Mouse (Mus musculus) MEL (cell line): ENCODE measurements around the gene Lbr. TPM values are rescaled to one million over a fixed set of nuclear protein-coding genes. Genes with fewer than 3 reads are reported as not detected.

Source experiments
- DNase-seq: peaks from one replicate; pipeline ENCODE4 v3.0.0; 2011; ENCODE audit warnings: low read depth, low spot score
- H3K27ac ChIP-seq: 2 replicates; pipeline ENCODE4 v1.5.1; 2012; ENCODE audit warnings: low read depth, mild to moderate bottlenecking, control low read depth, low read length, moderate library complexity; ENCODE audit not compliant: control insufficient read depth
- H3K27me3 ChIP-seq, 2 experiments: fragments of 150-350 bp in 1 of 2; sonication (generic) in 1 of 2; 2 replicates each; pipeline ENCODE4 v1.6.1; 2012; ENCODE audit warnings: low read length in 2 of 2, mild to moderate bottlenecking in 2 of 2, improper control_type of control experiment in 1 of 2, moderate library complexity in 1 of 2; ENCODE audit not compliant: insufficient read depth in 2 of 2, control insufficient read depth in 1 of 2
- H3K36me3 ChIP-seq, 2 experiments: 2 replicates each; pipeline ENCODE4 v1.6.1; 2012 to 2014; ENCODE audit warnings: low read length in 2 of 2, improper control_type of control experiment in 1 of 2, inconsistent platforms in 1 of 2, mild to moderate bottlenecking in 1 of 2; ENCODE audit not compliant: insufficient read depth in 2 of 2, control insufficient read depth in 1 of 2
- H3K4me1 ChIP-seq, 2 experiments: fragments of 150-350 bp in 1 of 2; sonication (generic) in 1 of 2; 2 replicates each; pipeline ENCODE4 v1.6.1; 2012; ENCODE audit warnings: low read length in 2 of 2, improper control_type of control experiment in 1 of 2, mild to moderate bottlenecking in 1 of 2; ENCODE audit not compliant: insufficient read depth in 2 of 2, control insufficient read depth in 1 of 2
- H3K4me3 ChIP-seq, 2 experiments: fragments of 150-350 bp in 1 of 2; sonication (generic) in 1 of 2; 2 replicates each; pipeline ENCODE4 v1.5.1; 2012; ENCODE audit warnings: low read depth in 2 of 2, low read length in 2 of 2, mild to moderate bottlenecking in 2 of 2, moderate library complexity in 2 of 2, control low read depth in 1 of 2, improper control_type of control experiment in 1 of 2; ENCODE audit not compliant: control insufficient read depth in 1 of 2, insufficient read depth in 1 of 2
- H3K79me2 ChIP-seq: 2 replicates; pipeline ENCODE4 v1.6.1; 2012; ENCODE audit warnings: mild to moderate bottlenecking, low read length, moderate library complexity; ENCODE audit not compliant: control insufficient read depth, poor library complexity, insufficient read depth
- H3K9ac ChIP-seq: 2 replicates; pipeline ENCODE4 v1.6.1; 2012; ENCODE audit warnings: low read depth, mild to moderate bottlenecking, control low read depth, low read length, moderate library complexity; ENCODE audit not compliant: control insufficient read depth, poor library complexity, severe bottlenecking
- H3K9me3 ChIP-seq: fragments of 150-350 bp; sonication (generic); replicated peaks from 2 replicates; pipeline ENCODE4 v1.6.1; 2012; ENCODE audit warnings: mild to moderate bottlenecking, low read length, improper control_type of control experiment, moderate library complexity; ENCODE audit not compliant: insufficient read depth
- BHLHE40 ChIP-seq: IDR thresholded peaks from 2 replicates; pipeline ENCODE4 v1.6.1; 2012; ENCODE audit warnings: low read depth, mild to moderate bottlenecking, inconsistent platforms, low read length, improper control_type of control experiment, borderline replicate concordance
- CTCF ChIP-seq, 3 experiments: IDR thresholded peaks in 2 of 3; conservative IDR thresholded peaks in 1 of 3; 2 replicates each; pipeline ENCODE4 v1.5.1; 2011 to 2012; ENCODE audit warnings: low read length in 3 of 3, low read depth in 2 of 3, mild to moderate bottlenecking in 2 of 3, improper control_type of control experiment in 1 of 3, inconsistent platforms in 1 of 3, mixed read lengths in 1 of 3, moderate library complexity in 1 of 3; ENCODE audit not compliant: control insufficient read depth in 1 of 3, insufficient read depth in 1 of 3, poor library complexity in 1 of 3, severe bottlenecking in 1 of 3
- E2F4 ChIP-seq: IDR thresholded peaks from 2 replicates; pipeline ENCODE4 v1.6.1; 2011; ENCODE audit warnings: low read depth, low read length, improper control_type of control experiment, borderline replicate concordance
- ETS1 ChIP-seq: IDR thresholded peaks from 2 replicates; pipeline ENCODE4 v1.6.1; 2012; ENCODE audit warnings: low read depth, mild to moderate bottlenecking, inconsistent platforms, low read length, improper control_type of control experiment, moderate library complexity
- GATA1 ChIP-seq: IDR thresholded peaks from 2 replicates; pipeline ENCODE4 v1.6.1; 2011; ENCODE audit warnings: low read depth, low read length, improper control_type of control experiment
- HCFC1 ChIP-seq: IDR thresholded peaks from 2 replicates; pipeline ENCODE4 v1.6.1; 2012; ENCODE audit warnings: low read depth, mild to moderate bottlenecking, inconsistent platforms, low read length, improper control_type of control experiment, moderate library complexity
- JUND ChIP-seq: IDR thresholded peaks from 2 replicates; pipeline ENCODE4 v1.6.1; 2011; ENCODE audit warnings: low read depth, mild to moderate bottlenecking, improper control_type of control experiment, low read length
- KAT2A ChIP-seq: conservative IDR thresholded peaks from 2 replicates; pipeline ENCODE4 v1.6.1; 2012; ENCODE audit warnings: low read depth, low read length, improper control_type of control experiment, inconsistent platforms
- MAX ChIP-seq: IDR thresholded peaks from 2 replicates; pipeline ENCODE4 v1.6.1; 2011; ENCODE audit warnings: low read length, improper control_type of control experiment
- MAZ ChIP-seq: IDR thresholded peaks from 2 replicates; pipeline ENCODE4 v1.6.1; 2012; ENCODE audit warnings: low read depth, mild to moderate bottlenecking, inconsistent platforms, low read length, improper control_type of control experiment
- MEF2A ChIP-seq: IDR thresholded peaks from 2 replicates; pipeline ENCODE4 v1.6.1; 2014; ENCODE audit warnings: low read depth, mild to moderate bottlenecking, inconsistent platforms, low read length, improper control_type of control experiment; ENCODE audit not compliant: poor library complexity, insufficient replicate concordance, severe bottlenecking; ENCODE audit errors: extremely low read depth
- MYC ChIP-seq: IDR thresholded peaks from 2 replicates; pipeline ENCODE4 v1.6.1; 2011; ENCODE audit warnings: low read depth, mild to moderate bottlenecking, low read length, improper control_type of control experiment, moderate library complexity
- NRF1 ChIP-seq: IDR thresholded peaks from 2 replicates; pipeline ENCODE4 v1.6.1; 2014; ENCODE audit warnings: low read depth, mild to moderate bottlenecking, inconsistent platforms, low read length, improper control_type of control experiment, moderate library complexity; ENCODE audit not compliant: poor library complexity, insufficient read depth, severe bottlenecking
- POLR2A ChIP-seq, 2 experiments: IDR thresholded peaks; 2 replicates each; pipeline ENCODE4 v1.6.1; 2011 to 2012; ENCODE audit warnings: low read length in 2 of 2, mild to moderate bottlenecking in 2 of 2, control low read depth in 1 of 2, improper control_type of control experiment in 1 of 2, low read depth in 1 of 2, moderate library complexity in 1 of 2; ENCODE audit not compliant: control insufficient read depth in 1 of 2, insufficient read depth in 1 of 2, poor library complexity in 1 of 2
- POLR2AphosphoS5 ChIP-seq: IDR thresholded peaks from 2 replicates; pipeline ENCODE4 v1.6.1; 2012; ENCODE audit warnings: low read depth, borderline replicate concordance, mild to moderate bottlenecking, inconsistent platforms, low read length, moderate library complexity, mixed read lengths
- RAD21 ChIP-seq: IDR thresholded peaks from 2 replicates; pipeline ENCODE4 v1.6.1; 2011; ENCODE audit warnings: mild to moderate bottlenecking, low read depth, low read length, improper control_type of control experiment
- RCOR1 ChIP-seq: IDR thresholded peaks from 2 replicates; pipeline ENCODE4 v1.6.1; 2012; ENCODE audit warnings: low read depth, mild to moderate bottlenecking, inconsistent platforms, low read length, improper control_type of control experiment
- UBTF ChIP-seq: IDR thresholded peaks from 2 replicates; pipeline ENCODE4 v1.6.1; 2012; ENCODE audit warnings: low read depth, mild to moderate bottlenecking, inconsistent platforms, low read length, improper control_type of control experiment, moderate library complexity, borderline replicate concordance; ENCODE audit not compliant: insufficient read depth
- USF2 ChIP-seq, 2 experiments: IDR thresholded peaks; 2 replicates each; pipeline ENCODE4 v1.6.1; 2011 to 2012; ENCODE audit warnings: improper control_type of control experiment in 2 of 2, low read length in 2 of 2, borderline replicate concordance in 1 of 2, inconsistent platforms in 1 of 2, low read depth in 1 of 2, mild to moderate bottlenecking in 1 of 2; ENCODE audit not compliant: insufficient read depth in 1 of 2
- ZC3H11A ChIP-seq: IDR thresholded peaks from 2 replicates; pipeline ENCODE4 v1.6.1; 2012; ENCODE audit warnings: low read depth, mild to moderate bottlenecking, inconsistent platforms, low read length, improper control_type of control experiment
- polyA plus RNA-seq, 2 experiments: library from polyadenylated mRNA; stranded (reverse) in 1 of 2; unstranded in 1 of 2; fragments of >175 nt in 1 of 2; fragments of >200 nt in 1 of 2; gene quantifications; 2 replicates each; pipeline versions ENCODE4 v1.2.1 to v1.2.4; 2012; ENCODE audit warnings: low replicate concordance in 2 of 2, low read depth in 1 of 2; ENCODE audit not compliant: insufficient read length in 2 of 2, insufficient read depth in 1 of 2, missing spikeins in 1 of 2
- total RNA-seq: library from RNA; depleted of rRNA; stranded (reverse); fragments of 300-350 nt; gene quantifications from 2 replicates; pipeline ENCODE4 v1.2.3, GENCODE M21; 2012

The Lbr gene
- total and polyA plus RNA-seq, 3 experiments, result 106 to 120 TPM; not detected in 1

- TF ChIP-seq CTCF (IDR thresholded peaks at IDR 0.05 in 2 of 3, conservative IDR thresholded peaks at IDR 0.05 in 1 of 3; ENCODE audit: control insufficient read depth in 1 of 3, insufficient read depth in 1 of 3, low read depth in 2 of 3, low read length in 3 of 3, poor library complexity in 1 of 3, severe bottlenecking in 1 of 3), result no peak
Observed at GRCm38 (mm10) chr1:181850441-181850840, 7.6 kb upstream of the Lbr start (continued).

GRCm38 (mm10) chr1:181848210-181848609, 5.4 kb upstream of the Lbr start:
- Histone ChIP-seq H3K27ac (no peak overlapping the region), H3K9me3 (no peaks in the 10 kb centered on the region), H3K27me3 (no peaks in the 10 kb centered on the region; a peak in 1 of 4 replicates), H3K9ac (no peak overlapping the region)
- TF ChIP-seq GATA1 (no peak), NRF1 (no peak), POLR2A (IDR thresholded peaks at IDR 0.05; ENCODE audit: control insufficient read depth in 1 of 2, insufficient read depth in 1 of 2, low read depth in 1 of 2, low read length in 2 of 2, poor library complexity in 1 of 2) (no peak), ETS1 (no peak), MYC (no peak), KAT2A (no peak), E2F4 (no peak)
- TF ChIP-seq, all 39 proteins: peak for 0
- no peak for DNase-seq
- H3K79me2 ChIP-seq, result no peaks in the 10 kb centered on the region
- peaks cover 0 to 2% of the 10 kb centered on the region in 2 experiments; a peak in 2 of 4 replicates for H3K36me3 ChIP-seq
- H3K4me1 ChIP-seq, result peaks cover under 1 to 2% of the 10 kb centered on the region in 2 experiments; a peak in 2 of 4 replicates
- H3K4me3 ChIP-seq, result no peak overlapping the region

DNA sequence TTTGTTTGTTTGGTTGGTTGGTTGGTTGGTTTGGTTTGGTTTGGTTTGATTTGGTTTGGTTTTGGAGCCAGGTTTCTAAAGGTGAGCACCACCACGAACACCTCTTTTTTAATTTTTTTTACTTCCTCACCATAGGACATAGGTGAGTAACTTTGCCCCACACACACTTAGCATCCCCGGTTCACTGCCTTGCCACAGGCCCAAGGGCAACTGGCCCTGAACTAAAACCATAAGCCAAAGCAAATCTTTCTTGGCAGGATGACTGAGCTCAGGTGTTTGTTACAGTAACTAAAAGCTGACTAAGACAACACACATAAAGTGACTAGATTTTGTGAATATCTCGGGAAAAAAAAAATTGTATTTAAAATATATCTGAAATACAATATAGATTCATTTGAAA, 4.5 kb upstream of the Lbr start:
- no peak overlapping the region for H3K4me3 ChIP-seq
- TF ChIP-seq UBTF (no peak), MAX (no peak), POLR2AphosphoS5 (no peak), RCOR1 (no peak), MAZ (no peak), KAT2A (no peak), CTCF (IDR thresholded peaks at IDR 0.05 in 2 of 3, conservative IDR thresholded peaks at IDR 0.05 in 1 of 3; ENCODE audit: control insufficient read depth in 1 of 3, insufficient read depth in 1 of 3, low read depth in 2 of 3, low read length in 3 of 3, poor library complexity in 1 of 3, severe bottlenecking in 1 of 3) (no peak), HCFC1 (no peak), MEF2A (no peak), USF2 (IDR thresholded peaks at IDR 0.05; ENCODE audit: borderline replicate concordance in 1 of 2, insufficient read depth in 1 of 2, low read depth in 1 of 2, low read length in 2 of 2) (no peak), BHLHE40 (no peak), JUND (no peak), ZC3H11A (no peak), RAD21 (no peak)
- DNase-seq, result no peak
- H3K79me2 ChIP-seq, result no peaks in the 10 kb centered on the region; the same call in 1 of the 2 replicates
- no peak overlapping the region for H3K9ac ChIP-seq
- H3K4me1 ChIP-seq, result peaks cover 5% of the 10 kb centered on the region in 2 experiments; a peak in 2 of 4 replicates
- H3K36me3 ChIP-seq, result peaks cover 0 to 4% of the 10 kb centered on the region in 2 experiments; a peak in 2 of 4 replicates
- H3K27me3 ChIP-seq, result no peaks in the 10 kb centered on the region; a peak in 1 of 4 replicates
- no peak overlapping the region for H3K27ac ChIP-seq
- H3K9me3 ChIP-seq, result no peaks in the 10 kb centered on the region
